Mouse (Mus musculus) kidney, embryonic 14.5 days (tissue): ENCODE measurements around the gene Nsf. TPM values are rescaled to one million over a fixed set of nuclear protein-coding genes. Genes with fewer than 3 reads are reported as not detected.

ENCODE experiments used
- ATAC-seq: fragments of 200-750 bp; cut with Nextera tagmentation; 2 replicates; pipeline ENCODE4 v1.8.0; 2017; ENCODE audit warnings: moderate number of reproducible peaks, mild to moderate bottlenecking, moderate TSS enrichment, moderate library complexity; ENCODE audit not compliant: low FRiP score, low TSS enrichment
- H3K27ac ChIP-seq: fragments of 300-500 bp; sonication (generic); 2 replicates; pipeline ENCODE4 v1.5.1; 2014; ENCODE audit warnings: low read depth, mild to moderate bottlenecking, low read length, moderate library complexity, mixed read lengths
- H3K27me3 ChIP-seq: fragments of 300-500 bp; sonication (generic); 2 replicates; pipeline ENCODE4 v1.6.1; 2014; ENCODE audit warnings: mild to moderate bottlenecking, low read length; ENCODE audit not compliant: control insufficient read depth, insufficient read depth
- H3K36me3 ChIP-seq: fragments of 300-500 bp; sonication (generic); 2 replicates; pipeline ENCODE4 v1.6.1; 2014; ENCODE audit warnings: low read length, mixed read lengths; ENCODE audit not compliant: control insufficient read depth, insufficient read depth
- H3K4me1 ChIP-seq: fragments of 300-500 bp; sonication (generic); 2 replicates; pipeline ENCODE4 v1.6.1; 2014; ENCODE audit warnings: low read length, mixed read lengths; ENCODE audit not compliant: control insufficient read depth, insufficient read depth
- H3K4me2 ChIP-seq: fragments of 300-500 bp; sonication (generic); replicated peaks from 2 replicates; pipeline ENCODE4 v1.6.1; 2014; ENCODE audit warnings: low read depth, mild to moderate bottlenecking, low read length
- H3K4me3 ChIP-seq: fragments of 300-500 bp; sonication (generic); 2 replicates; pipeline ENCODE4 v1.5.1; 2014; ENCODE audit warnings: mild to moderate bottlenecking, low read length
- H3K9ac ChIP-seq: fragments of 300-500 bp; sonication (generic); 2 replicates; pipeline ENCODE4 v1.6.1; 2014; ENCODE audit warnings: low read depth, mild to moderate bottlenecking, low read length, moderate library complexity
- H3K9me3 ChIP-seq: fragments of 300-500 bp; sonication (generic); 2 replicates; pipeline ENCODE4 v1.6.1; 2016; ENCODE audit warnings: low read length; ENCODE audit not compliant: control insufficient read depth
- WGBS: fragments of 180-500 bp; shearing (Covaris S2); extraction: QIAGEN DNeasy Blood & Tissue Kit; methylation state at CpG from one replicate; pipeline ENCODE4 v1.1.7; 2014; 5-methylcytosine and 5-hydroxymethylcytosine counted together
- polyA plus RNA-seq: library from polyadenylated mRNA; unstranded; fragments of >200 nt; fragmentation: Nextera tagmentation; extraction: Ambion mirVana; gene quantifications from 2 replicates; pipeline ENCODE4 v1.2.1, GENCODE M21; 2014

The Nsf gene
- polyA plus RNA-seq, 1 experiment from 2014 or later = 48.1 TPM

- Histone ChIP-seq H3K4me1 (no peaks in the 10 kb centered on the region), H3K4me3 (no peak overlapping the region), H3K27me3 (no peaks in the 10 kb centered on the region), H3K4me2 (no peak overlapping the region), H3K36me3 (peaks cover 28% of the 10 kb centered on the region), H3K27ac (no peak overlapping the region), H3K9me3 (no peaks in the 10 kb centered on the region), H3K9ac (no peak overlapping the region)
- 26% methylated on average over 8 of the region's 8 CpGs for WGBS
- ATAC-seq = peak; percentile 50; the same call in 1 of the 2 replicates
These were observed 33.6 kb upstream of the Nsf start for GRCm38 (mm10) chr11:103987423-103987822.

- H3K4me1 ChIP-seq = no peaks in the 10 kb centered on the region
- no peaks in the 10 kb centered on the region for H3K9me3 ChIP-seq
- no peak for ATAC-seq
- H3K4me2 ChIP-seq = no peak overlapping the region
- H3K27me3 ChIP-seq = no peaks in the 10 kb centered on the region
- no peak overlapping the region for H3K27ac ChIP-seq
- 75% methylated on average over 5 of the region's 5 CpGs for WGBS
- H3K36me3 ChIP-seq = peaks cover 51% of the 10 kb centered on the region
- no peak overlapping the region for H3K4me3 ChIP-seq
- no peak overlapping the region for H3K9ac ChIP-seq
These were observed 30.2 kb upstream of the Nsf start for GRCm38 (mm10) chr11:103984067-103984466.

- no peak overlapping the region for H3K9ac ChIP-seq
- no peak overlapping the region for H3K4me3 ChIP-seq
- no peaks in the 10 kb centered on the region for H3K27me3 ChIP-seq
- WGBS = 59% methylated on average over 5 of the region's 5 CpGs
- no peak overlapping the region for H3K4me2 ChIP-seq
- no peak for ATAC-seq
- no peak overlapping the region for H3K27ac ChIP-seq
- H3K4me1 ChIP-seq = no peaks in the 10 kb centered on the region
- H3K36me3 ChIP-seq = peaks cover 59% of the 10 kb centered on the region
- H3K9me3 ChIP-seq = no peaks in the 10 kb centered on the region
These were observed 28.0 kb upstream of the Nsf start for GRCm38 (mm10) chr11:103981826-103982225.

GRCm38 (mm10) chr11:103979381-103979780 is 25.5 kb upstream of the Nsf start:
- Histone ChIP-seq H3K36me3 (peaks cover 60% of the 10 kb centered on the region), H3K4me3 (no peak overlapping the region), H3K9me3 (no peaks in the 10 kb centered on the region), H3K4me2 (no peak overlapping the region), H3K27ac (no peak overlapping the region), H3K4me1 (no peaks in the 10 kb centered on the region), H3K27me3 (no peaks in the 10 kb centered on the region), H3K9ac (no peak overlapping the region)
- ATAC-seq = no peak
- WGBS = 78% methylated on average over 4 of the region's 4 CpGs

GRCm38 (mm10) chr11:103970876-103971275 is 17.0 kb upstream of the Nsf start:
- Histone ChIP-seq H3K27me3 (no peaks in the 10 kb centered on the region), H3K4me2 (no peak overlapping the region), H3K4me3 (no peak overlapping the region), H3K9ac (no peak overlapping the region), H3K36me3 (peaks cover 33% of the 10 kb centered on the region), H3K9me3 (no peaks in the 10 kb centered on the region), H3K27ac (no peak overlapping the region), H3K4me1 (peaks cover 4% of the 10 kb centered on the region; the same call in 1 of the 2 replicates)
- 79% methylated on average over 3 of the region's 3 CpGs for WGBS
- ATAC-seq = no peak

- Histone ChIP-seq H3K9me3 (no peaks in the 10 kb centered on the region), H3K4me2 (no peak overlapping the region), H3K9ac (no peak overlapping the region), H3K4me1 (peaks cover 4% of the 10 kb centered on the region; the same call in 1 of the 2 replicates), H3K27me3 (no peaks in the 10 kb centered on the region), H3K36me3 (peaks cover 26% of the 10 kb centered on the region), H3K27ac (no peak overlapping the region), H3K4me3 (no peak overlapping the region)
- 89% methylated on average over 5 of the region's 5 CpGs for WGBS
- ATAC-seq = no peak
These were observed 15.4 kb upstream of the Nsf start for GRCm38 (mm10) chr11:103969278-103969677.

- no peaks in the 10 kb centered on the region for H3K9me3 ChIP-seq
- peak overlapping the region; percentile 84 for H3K9ac ChIP-seq
- H3K4me3 ChIP-seq = peak overlapping the region; percentile 92
- under 1% methylated on average over 20 of the region's 20 CpGs for WGBS
- H3K36me3 ChIP-seq = peaks cover 12% of the 10 kb centered on the region
- H3K4me1 ChIP-seq = peaks cover 4% of the 10 kb centered on the region; the same call in 1 of the 2 replicates
- H3K27ac ChIP-seq = peak overlapping the region; percentile 93
- no peaks in the 10 kb centered on the region for H3K27me3 ChIP-seq
- no peak for ATAC-seq
- peak overlapping the region; percentile 77 for H3K4me2 ChIP-seq
These were observed 13.4 kb upstream of the Nsf start for GRCm38 (mm10) chr11:103967106-103967735.

- no peak for ATAC-seq
These were observed 3.0 kb upstream of the Nsf start for GRCm38 (mm10) chr11:103956866-103957265.

GRCm38 (mm10) chr11:103953032-103953895 is 592 bp downstream of the Nsf start:
- Histone ChIP-seq H3K27ac (peak overlapping the region; percentile 37; the same call in 1 of the 2 replicates), H3K4me2 (peak overlapping the region; percentile 64), H3K9ac (peak overlapping the region; percentile 84), H3K4me3 (peak overlapping the region; percentile 83), H3K27me3 (no peaks in the 10 kb centered on the region), H3K4me1 (no peaks in the 10 kb centered on the region), H3K9me3 (no peaks in the 10 kb centered on the region), H3K36me3 (no peaks in the 10 kb centered on the region)
- WGBS = 1% methylated on average over 32 of the region's 32 CpGs
- peak; percentile 83 for ATAC-seq

More at GRCm38 (mm10) chr11:103956866-103957265, 3.0 kb upstream of the Nsf start:
- H3K27ac ChIP-seq = no peak overlapping the region
- WGBS = 70% methylated on average over 4 of the region's 4 CpGs
- H3K27me3 ChIP-seq = no peaks in the 10 kb centered on the region
- H3K4me1 ChIP-seq = no peaks in the 10 kb centered on the region
- H3K9ac ChIP-seq = no peak overlapping the region
- H3K36me3 ChIP-seq = no peaks in the 10 kb centered on the region
- no peak overlapping the region for H3K4me2 ChIP-seq
- no peaks in the 10 kb centered on the region for H3K9me3 ChIP-seq
- H3K4me3 ChIP-seq = no peak overlapping the region
